Mouse (Mus musculus): Measurements from ENCODE around the gene Tmem255b. TPM values are rescaled to one million over a fixed set of nuclear protein-coding genes. Genes with fewer than 3 reads are reported as not detected.

Tmem255b gene
- polyA plus RNA-seq, 1 experiment from 2014 or later = 0.77 TPM

DNA sequence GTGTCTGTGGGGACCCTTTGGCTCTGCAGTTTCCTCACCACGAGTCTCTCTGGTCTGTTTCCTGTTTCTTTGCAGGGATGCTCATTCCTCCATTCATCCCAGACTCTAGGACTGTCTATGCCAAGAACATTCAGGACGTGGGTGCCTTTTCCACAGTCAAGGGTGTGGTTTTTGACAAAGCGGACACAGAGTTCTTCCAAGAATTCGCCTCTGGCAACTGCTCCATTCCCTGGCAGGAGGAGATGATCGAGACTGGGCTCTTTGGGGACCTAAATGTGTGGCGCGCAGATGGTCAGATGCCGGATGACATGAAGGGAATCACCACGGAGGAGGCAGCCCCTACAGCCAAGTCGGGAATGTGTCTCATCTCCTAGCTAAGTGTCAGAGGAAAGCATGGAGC lies 19.1 kb upstream of the Tmem255b start:
- Histone ChIP-seq H3K9ac (no peak overlapping the region), H3K4me1 (no peaks in the 10 kb centered on the region), H3K27ac (no peak overlapping the region), H3K4me2 (no peak overlapping the region), H3K36me3 (no peaks in the 10 kb centered on the region), H3K9me3 (no peaks in the 10 kb centered on the region), H3K27me3 (no peaks in the 10 kb centered on the region), H3K4me3 (no peak overlapping the region)
- no peak for ATAC-seq (ENCODE audit: insufficient number of reproducible peaks, low FRiP score, low TSS enrichment, low read depth)
- WGBS = 66% methylated on average over 10 of the region's 10 CpGs

DNA sequence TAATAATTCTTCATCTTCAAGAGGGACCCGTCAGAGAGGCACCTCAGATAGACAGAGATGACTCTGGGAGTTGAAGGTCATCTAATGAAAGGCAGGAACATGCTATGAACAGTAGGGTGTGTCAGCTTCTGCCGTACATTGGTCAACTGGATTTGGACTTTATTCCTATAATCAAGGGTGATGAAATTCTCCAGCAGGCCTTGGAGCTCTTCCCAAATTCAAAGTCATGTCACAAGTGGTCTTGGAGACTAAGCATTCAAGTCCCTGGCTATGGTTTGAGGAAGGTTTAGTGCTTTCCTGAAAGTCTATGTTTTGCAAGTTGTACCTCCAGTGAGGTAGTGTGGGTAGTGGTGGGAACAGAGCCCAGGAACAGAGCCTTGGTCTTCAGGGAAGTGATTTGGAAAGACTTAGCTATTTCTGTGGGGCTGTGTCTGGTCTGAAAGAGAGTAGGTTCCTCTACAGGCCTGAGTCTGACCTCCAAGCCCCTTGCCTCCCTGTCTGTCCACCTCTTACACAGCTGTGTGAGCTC lies 15.8 kb upstream of the Tmem255b start:
- no peak overlapping the region for H3K4me2 ChIP-seq
- no peak overlapping the region for H3K27ac ChIP-seq
- no peaks in the 10 kb centered on the region for H3K4me1 ChIP-seq
- H3K9me3 ChIP-seq = no peaks in the 10 kb centered on the region
- WGBS = 71% methylated on average over 2 of the region's 2 CpGs
- no peak overlapping the region for H3K4me3 ChIP-seq
- ATAC-seq (ENCODE audit: insufficient number of reproducible peaks, low FRiP score, low TSS enrichment, low read depth) = no peak
- H3K36me3 ChIP-seq = no peaks in the 10 kb centered on the region
- H3K27me3 ChIP-seq = no peaks in the 10 kb centered on the region
- no peak overlapping the region for H3K9ac ChIP-seq

DNA sequence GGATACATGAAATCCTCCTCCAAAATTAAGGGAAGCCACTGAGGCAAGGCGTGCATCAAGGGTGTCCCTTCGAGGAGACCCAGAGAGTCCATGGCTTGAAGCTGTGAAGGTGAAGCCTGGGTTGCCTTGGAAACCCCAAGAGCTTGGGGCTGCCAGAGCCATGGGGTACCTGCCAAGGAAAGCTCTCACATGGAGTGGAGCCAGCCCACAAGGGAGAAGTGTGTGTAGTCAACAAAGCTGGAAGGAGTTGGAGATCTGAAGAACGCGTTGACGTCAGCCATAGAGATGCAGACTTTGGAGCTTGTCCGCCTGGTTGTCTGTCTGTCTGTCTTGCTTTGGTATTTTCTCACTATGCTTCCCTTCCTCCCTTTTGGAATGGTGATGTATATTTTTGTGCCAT lies 14.0 kb upstream of the Tmem255b start:
- ATAC-seq (ENCODE audit: insufficient number of reproducible peaks, low FRiP score, low TSS enrichment, low read depth) = no peak
- Histone ChIP-seq H3K27ac (no peak overlapping the region), H3K4me2 (no peak overlapping the region), H3K4me1 (no peaks in the 10 kb centered on the region), H3K9me3 (no peaks in the 10 kb centered on the region), H3K4me3 (no peak overlapping the region), H3K27me3 (no peaks in the 10 kb centered on the region), H3K9ac (no peak overlapping the region), H3K36me3 (no peaks in the 10 kb centered on the region)
- WGBS = 87% methylated on average over 6 of the region's 6 CpGs

DNA sequence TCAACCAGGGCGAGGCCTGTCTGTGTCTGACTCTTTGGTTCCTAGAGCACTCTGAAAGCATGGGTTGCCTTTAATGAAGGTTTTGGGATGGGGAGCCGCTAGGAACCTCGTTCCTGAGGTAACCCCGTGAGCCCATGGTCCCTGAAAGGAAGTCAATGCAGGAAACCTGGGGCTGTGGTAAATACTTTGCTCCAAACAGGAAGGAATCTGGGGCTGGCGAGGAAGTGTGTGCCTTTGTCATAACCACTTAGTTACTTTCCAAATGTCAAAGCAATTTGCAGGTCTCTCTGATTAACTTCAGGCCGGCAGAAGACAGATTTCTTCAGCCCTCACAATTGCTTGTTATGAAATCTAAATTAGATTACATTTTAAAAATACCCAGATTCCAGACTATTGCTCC lies 7.6 kb upstream of the Tmem255b start:
- Histone ChIP-seq H3K4me2 (no peak overlapping the region), H3K9ac (no peak overlapping the region), H3K36me3 (no peaks in the 10 kb centered on the region), H3K4me1 (peaks cover 5% of the 10 kb centered on the region), H3K27me3 (no peaks in the 10 kb centered on the region), H3K9me3 (no peaks in the 10 kb centered on the region), H3K27ac (no peak overlapping the region), H3K4me3 (no peak overlapping the region)
- WGBS = 59% methylated on average over 6 of the region's 6 CpGs
- ATAC-seq (ENCODE audit: insufficient number of reproducible peaks, low FRiP score, low TSS enrichment, low read depth) = no peak

DNA sequence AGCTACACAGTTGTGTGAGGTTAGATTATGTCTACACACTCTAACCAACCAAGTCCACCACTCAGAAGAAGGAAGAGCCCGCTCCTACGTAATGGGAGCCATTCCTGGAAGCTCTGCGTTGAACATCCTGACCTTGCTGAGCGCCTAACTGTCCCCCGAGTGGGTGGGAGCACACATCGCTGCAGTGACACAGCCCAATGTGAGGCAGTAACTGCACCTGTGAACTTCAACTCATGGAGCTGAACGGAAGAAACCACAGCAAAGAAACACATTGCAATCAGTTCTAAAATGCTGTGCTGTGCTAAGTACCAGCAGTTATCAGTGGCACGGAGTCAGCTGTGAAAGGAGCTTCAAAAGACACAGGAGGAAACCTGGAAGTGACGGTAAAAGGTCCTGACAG lies 6.8 kb upstream of the Tmem255b start:
- Histone ChIP-seq H3K9me3 (no peaks in the 10 kb centered on the region), H3K36me3 (no peaks in the 10 kb centered on the region)
- ATAC-seq (ENCODE audit: insufficient number of reproducible peaks, low FRiP score, low TSS enrichment, low read depth) = no peak

DNA sequence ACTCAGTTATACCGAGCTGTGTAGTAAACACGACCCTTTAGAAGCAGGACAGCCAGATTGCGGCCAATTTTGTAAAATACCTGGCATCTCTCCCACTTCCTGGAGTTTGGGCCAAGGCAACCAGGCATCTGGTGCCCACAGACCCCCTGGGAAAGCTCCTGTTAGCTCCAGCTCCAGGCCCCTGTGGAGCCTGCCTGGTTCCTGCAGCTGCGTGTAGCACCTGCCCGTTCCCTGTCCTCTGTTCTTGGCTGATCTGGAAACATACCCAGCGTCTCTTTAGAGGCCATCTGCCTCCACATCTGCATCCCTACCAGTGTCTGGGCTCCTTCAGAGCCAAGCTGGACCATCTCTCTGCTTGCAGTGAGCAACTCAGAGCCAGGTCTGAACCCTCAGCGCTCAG lies 4.6 kb upstream of the Tmem255b start:
- H3K27ac ChIP-seq = no peak overlapping the region
- H3K4me2 ChIP-seq = no peak overlapping the region
- H3K36me3 ChIP-seq = no peaks in the 10 kb centered on the region
- 59% methylated on average over 7 of the region's 7 CpGs for WGBS
- ATAC-seq (ENCODE audit: insufficient number of reproducible peaks, low FRiP score, low TSS enrichment, low read depth) = no peak
- H3K4me1 ChIP-seq = peaks cover 5% of the 10 kb centered on the region
- H3K9ac ChIP-seq = no peak overlapping the region
- H3K27me3 ChIP-seq = peaks cover 20% of the 10 kb centered on the region
- H3K9me3 ChIP-seq = no peaks in the 10 kb centered on the region
- no peak overlapping the region for H3K4me3 ChIP-seq

More for the DNA sequence above, 6.8 kb upstream of the Tmem255b start:
- H3K9ac ChIP-seq = no peak overlapping the region
- H3K4me2 ChIP-seq = no peak overlapping the region
- WGBS = 81% methylated on average over 9 of the region's 9 CpGs
- H3K27me3 ChIP-seq = no peaks in the 10 kb centered on the region
- no peak overlapping the region for H3K27ac ChIP-seq
- peaks cover 5% of the 10 kb centered on the region for H3K4me1 ChIP-seq
- H3K4me3 ChIP-seq = no peak overlapping the region

DNA sequence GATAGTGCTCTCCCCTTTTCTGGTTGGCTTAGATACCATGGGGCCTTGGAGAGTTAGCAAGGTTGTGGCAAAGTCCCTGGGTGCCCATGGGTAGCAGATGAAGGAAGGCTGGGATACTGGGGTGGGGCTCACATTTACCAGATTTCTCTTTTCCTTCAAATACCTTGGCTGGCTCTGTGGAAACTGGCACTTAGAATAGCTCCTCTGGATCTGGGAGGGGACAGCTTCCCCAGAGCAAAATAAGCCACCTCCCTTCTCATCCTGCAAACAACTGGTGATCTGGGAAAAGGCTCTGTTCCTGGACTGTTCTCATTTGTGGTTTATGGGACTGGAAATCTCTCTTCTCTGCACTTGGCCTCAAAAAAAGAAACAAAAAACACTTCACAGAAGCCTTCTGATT lies 4.1 kb upstream of the Tmem255b start:
- H3K4me2 ChIP-seq = no peak overlapping the region
- no peak for ATAC-seq (ENCODE audit: insufficient number of reproducible peaks, low FRiP score, low TSS enrichment, low read depth)
- no peaks in the 10 kb centered on the region for H3K9me3 ChIP-seq
- no peak overlapping the region for H3K27ac ChIP-seq
- no peak overlapping the region for H3K4me3 ChIP-seq
- H3K4me1 ChIP-seq = peaks cover 8% of the 10 kb centered on the region
- peaks cover 24% of the 10 kb centered on the region for H3K27me3 ChIP-seq
- H3K9ac ChIP-seq = no peak overlapping the region
- no peaks in the 10 kb centered on the region for H3K36me3 ChIP-seq

DNA sequence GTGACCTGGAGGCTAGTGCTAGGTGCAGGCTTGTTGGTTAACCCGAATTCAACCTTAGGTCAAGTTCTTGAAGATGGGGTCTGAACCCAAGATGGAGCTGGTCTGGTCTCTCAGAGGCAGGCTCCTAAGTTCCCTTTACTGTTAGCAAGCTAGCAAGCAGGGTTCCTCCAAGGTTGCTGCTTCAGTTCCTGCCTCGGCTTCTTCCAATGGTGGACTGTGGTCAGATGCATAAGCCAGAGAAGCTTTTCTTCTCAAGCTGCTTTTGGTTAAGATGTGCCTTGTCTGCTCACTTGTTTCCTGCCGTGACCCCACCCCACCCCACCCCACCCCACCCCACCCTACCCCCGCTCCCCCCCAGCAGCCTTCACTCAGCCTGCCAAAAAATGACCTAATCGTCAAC lies 1.9 kb upstream of the Tmem255b start:
- no peak for ATAC-seq (ENCODE audit: insufficient number of reproducible peaks, low FRiP score, low TSS enrichment, low read depth)
- 69% methylated on average over 5 of the region's 5 CpGs for WGBS
- H3K27ac ChIP-seq = no peak overlapping the region
- H3K9ac ChIP-seq = no peak overlapping the region
- peaks cover 37% of the 10 kb centered on the region for H3K27me3 ChIP-seq
- H3K36me3 ChIP-seq = no peaks in the 10 kb centered on the region
- H3K4me3 ChIP-seq = no peak overlapping the region
- H3K4me2 ChIP-seq = no peak overlapping the region
- no peaks in the 10 kb centered on the region for H3K9me3 ChIP-seq
- peaks cover 8% of the 10 kb centered on the region for H3K4me1 ChIP-seq

DNA sequence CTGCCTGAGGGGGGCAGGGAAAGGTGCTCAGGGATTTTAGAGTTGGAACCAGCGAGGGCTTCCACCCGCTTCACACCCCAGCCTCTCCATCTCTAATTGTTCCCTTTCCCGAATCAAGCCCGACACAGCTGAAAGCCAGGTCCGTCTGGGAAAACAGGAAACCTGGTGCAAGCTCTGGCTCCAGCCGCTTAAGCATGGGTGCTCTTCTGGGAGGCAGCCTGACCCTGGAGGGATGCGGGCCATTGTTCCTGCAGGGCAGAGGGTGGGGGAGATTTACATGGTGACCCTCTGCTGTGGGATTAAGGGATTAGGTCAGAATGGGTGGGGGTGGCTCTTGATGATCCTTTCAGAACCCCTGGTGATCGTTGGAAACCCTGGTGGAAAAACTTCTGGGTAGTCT lies 1.1 kb downstream of the Tmem255b start:
- WGBS = 15% methylated on average over 8 of the region's 8 CpGs
- ATAC-seq (ENCODE audit: insufficient number of reproducible peaks, low FRiP score, low TSS enrichment, low read depth) = no peak
- peaks cover 37% of the 10 kb centered on the region for H3K27me3 ChIP-seq

DNA sequence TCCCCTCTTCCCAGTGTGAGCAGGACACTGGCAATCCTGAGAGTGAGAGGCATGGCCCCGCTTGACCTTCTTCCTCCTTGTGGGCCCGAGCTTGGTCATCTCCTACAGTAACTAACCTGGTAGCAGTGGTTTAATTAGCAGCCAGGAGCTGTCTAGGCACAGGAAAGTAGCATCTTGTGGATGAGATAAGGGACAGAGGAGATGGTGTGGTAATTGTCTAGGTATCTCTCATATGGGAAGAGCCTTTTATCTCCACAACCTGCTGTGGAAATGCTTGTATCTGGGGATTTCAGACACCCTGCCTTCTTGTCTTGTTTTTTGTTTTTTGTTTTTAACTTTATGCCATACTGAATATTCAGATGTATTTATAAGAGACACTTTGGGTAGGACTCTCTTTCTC lies 2.5 kb downstream of the Tmem255b start:
- Histone ChIP-seq H3K9ac (no peak overlapping the region), H3K4me2 (no peak overlapping the region), H3K27me3 (peaks cover 37% of the 10 kb centered on the region), H3K27ac (no peak overlapping the region), H3K36me3 (no peaks in the 10 kb centered on the region), H3K4me3 (no peak overlapping the region), H3K4me1 (0 out of 2 replicates have a peak, but pooled peaks cover 3% of the 10 kb centered on the region), H3K9me3 (no peaks in the 10 kb centered on the region)
- ATAC-seq (ENCODE audit: insufficient number of reproducible peaks, low FRiP score, low TSS enrichment, low read depth) = no peak
- 79% methylated on average over 2 of the region's 2 CpGs for WGBS

More for the DNA sequence above, 1.1 kb downstream of the Tmem255b start:
- Histone ChIP-seq H3K4me1 (0 out of 2 replicates have a peak, but pooled peaks cover 3% of the 10 kb centered on the region), H3K4me2 (no peak overlapping the region), H3K36me3 (no peaks in the 10 kb centered on the region), H3K9ac (no peak overlapping the region), H3K27ac (no peak overlapping the region), H3K4me3 (no peak overlapping the region), H3K9me3 (no peaks in the 10 kb centered on the region)

DNA sequence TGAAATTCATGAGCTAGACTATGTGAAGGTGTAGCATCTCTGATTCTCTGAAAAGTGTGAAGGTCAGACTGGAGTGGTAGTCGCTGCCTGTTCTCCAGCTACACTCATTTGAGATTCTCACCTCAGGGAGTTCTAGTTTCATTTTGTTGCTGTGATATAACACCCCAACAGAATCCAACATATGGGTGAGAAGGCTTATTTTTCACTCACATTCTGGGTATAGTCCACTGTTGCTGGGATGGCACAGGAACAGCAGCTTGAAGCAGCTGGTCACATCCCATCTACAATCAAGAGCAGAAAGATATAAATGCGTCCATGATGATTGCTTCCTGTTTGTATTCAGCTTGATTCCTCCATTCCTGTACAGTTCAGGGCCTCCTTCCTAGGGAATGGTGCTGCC lies 7.2 kb downstream of the Tmem255b start:
- Histone ChIP-seq H3K4me2 (no peak overlapping the region), H3K4me1 (no peaks in the 10 kb centered on the region), H3K27ac (no peak overlapping the region), H3K27me3 (peaks cover under 1% of the 10 kb centered on the region; the same call in 1 of the 2 replicates), H3K9ac (no peak overlapping the region), H3K36me3 (no peaks in the 10 kb centered on the region), H3K4me3 (no peak overlapping the region), H3K9me3 (no peaks in the 10 kb centered on the region)
- WGBS = 89% methylated on average over 2 of the region's 2 CpGs
- no peak for ATAC-seq (ENCODE audit: insufficient number of reproducible peaks, low FRiP score, low TSS enrichment, low read depth)

DNA sequence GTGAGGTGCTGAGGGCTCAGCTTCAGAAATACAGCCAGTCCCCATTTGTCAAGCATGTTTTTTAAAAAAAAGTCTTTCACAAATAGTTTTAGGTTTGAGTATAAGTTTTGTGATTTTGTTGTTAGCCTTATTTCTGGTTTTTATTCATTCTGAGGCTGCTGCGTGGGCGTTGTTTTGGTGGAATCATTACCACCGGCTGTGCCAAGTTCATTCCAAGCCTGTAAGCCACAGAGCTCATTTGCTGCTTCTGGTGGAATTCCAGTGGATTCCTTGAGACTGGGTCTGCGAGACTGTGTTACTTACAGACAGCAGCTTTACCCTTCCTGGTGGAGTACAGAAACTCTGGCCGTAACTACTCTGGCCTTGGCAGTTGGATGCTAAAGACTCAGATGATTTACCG lies 11.5 kb downstream of the Tmem255b start:
- Histone ChIP-seq H3K36me3 (no peaks in the 10 kb centered on the region), H3K27me3 (no peaks in the 10 kb centered on the region), H3K4me2 (no peak overlapping the region), H3K4me1 (no peaks in the 10 kb centered on the region), H3K27ac (no peak overlapping the region), H3K4me3 (no peak overlapping the region), H3K9me3 (no peaks in the 10 kb centered on the region), H3K9ac (no peak overlapping the region)
- ATAC-seq (ENCODE audit: insufficient number of reproducible peaks, low FRiP score, low TSS enrichment, low read depth) = no peak
- 78% methylated on average over 6 of the region's 6 CpGs for WGBS

DNA sequence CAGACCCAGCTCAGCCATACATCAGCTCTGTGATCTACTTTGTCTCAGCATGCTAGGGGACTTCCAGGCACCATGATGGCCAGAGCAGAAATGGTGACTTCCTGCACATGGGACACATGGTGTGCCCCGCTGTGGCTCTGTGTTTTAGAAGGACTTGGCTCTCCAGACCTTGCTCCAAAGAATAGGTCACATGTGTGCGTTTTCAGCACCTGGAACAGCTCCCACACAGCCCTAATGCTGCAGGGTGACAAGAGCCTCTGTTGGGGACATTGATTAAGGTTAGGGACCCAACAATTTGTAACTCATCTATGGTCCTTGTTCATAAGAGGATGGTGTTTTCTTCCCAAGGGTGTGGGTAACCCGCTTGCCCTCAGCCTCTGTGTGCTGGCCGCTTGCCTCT lies 13.2 kb downstream of the Tmem255b start:
- Histone ChIP-seq H3K36me3 (no peaks in the 10 kb centered on the region), H3K27me3 (no peaks in the 10 kb centered on the region), H3K27ac (no peak overlapping the region), H3K4me3 (no peak overlapping the region), H3K9ac (no peak overlapping the region), H3K9me3 (no peaks in the 10 kb centered on the region), H3K4me1 (no peaks in the 10 kb centered on the region), H3K4me2 (no peak overlapping the region)
- 52% methylated on average over 4 of the region's 4 CpGs for WGBS
- ATAC-seq (ENCODE audit: insufficient number of reproducible peaks, low FRiP score, low TSS enrichment, low read depth) = no peak
